Mouse (Mus musculus) neural tube, embryonic 14.5 days (tissue): ENCODE data around the gene Cgn. TPM values are rescaled to one million over a fixed set of nuclear protein-coding genes. Genes with fewer than 3 reads are reported as not detected.

Source experiments
- ATAC-seq: fragments of 200-750 bp; cut with Nextera tagmentation; 2 replicates; pipeline ENCODE4 v1.8.0; 2017; ENCODE audit warnings: low read depth, mild to moderate bottlenecking, moderate TSS enrichment, moderate library complexity
- H3K27ac ChIP-seq: fragments of 300-500 bp; sonication (generic); 2 replicates; pipeline ENCODE4 v1.5.1; 2014; ENCODE audit warnings: low read depth, mild to moderate bottlenecking, control low read depth, low read length, moderate library complexity, mixed read lengths
- H3K27me3 ChIP-seq: fragments of 300-500 bp; sonication (generic); 2 replicates; pipeline ENCODE4 v1.6.1; 2014; ENCODE audit warnings: low read length; ENCODE audit not compliant: control insufficient read depth, insufficient read depth
- H3K36me3 ChIP-seq: fragments of 300-500 bp; sonication (generic); 2 replicates; pipeline ENCODE4 v1.6.1; 2014; ENCODE audit warnings: low read length, mixed read lengths; ENCODE audit not compliant: control insufficient read depth, insufficient read depth
- H3K4me1 ChIP-seq: fragments of 300-500 bp; sonication (generic); 2 replicates; pipeline ENCODE4 v1.6.1; 2014; ENCODE audit warnings: low read length; ENCODE audit not compliant: control insufficient read depth, insufficient read depth
- H3K4me2 ChIP-seq: fragments of 300-500 bp; sonication (generic); 2 replicates; pipeline ENCODE4 v1.6.1; 2014; ENCODE audit warnings: mild to moderate bottlenecking, low read depth, low read length, control low read depth
- H3K4me3 ChIP-seq: fragments of 300-500 bp; sonication (generic); 2 replicates; pipeline ENCODE4 v1.5.1; 2014; ENCODE audit warnings: low read depth, low read length, control low read depth, mixed read lengths
- H3K9ac ChIP-seq: fragments of 300-500 bp; sonication (generic); replicated peaks from 2 replicates; pipeline ENCODE4 v1.6.1; 2014; ENCODE audit warnings: low read depth, mild to moderate bottlenecking, control low read depth, low read length, mixed read lengths
- H3K9me3 ChIP-seq: fragments of 300-500 bp; sonication (generic); 2 replicates; pipeline ENCODE4 v1.6.1; 2016; ENCODE audit warnings: low read length; ENCODE audit not compliant: control insufficient read depth
- WGBS: fragments of 180-500 bp; shearing (Covaris S2); extraction: QIAGEN DNeasy Blood & Tissue Kit; methylation state at CpG from one replicate; pipeline ENCODE4 v1.1.7; 2014; 5-methylcytosine and 5-hydroxymethylcytosine counted together
- polyA plus RNA-seq: library from polyadenylated mRNA; unstranded; fragments of >200 nt; fragmentation: Nextera tagmentation; extraction: Ambion mirVana; gene quantifications from 2 replicates; pipeline ENCODE4 v1.2.1, GENCODE M21; 2014

Cgn gene
- polyA plus RNA-seq, 1 experiment from 2014 or later: 11.6 TPM

DNA sequence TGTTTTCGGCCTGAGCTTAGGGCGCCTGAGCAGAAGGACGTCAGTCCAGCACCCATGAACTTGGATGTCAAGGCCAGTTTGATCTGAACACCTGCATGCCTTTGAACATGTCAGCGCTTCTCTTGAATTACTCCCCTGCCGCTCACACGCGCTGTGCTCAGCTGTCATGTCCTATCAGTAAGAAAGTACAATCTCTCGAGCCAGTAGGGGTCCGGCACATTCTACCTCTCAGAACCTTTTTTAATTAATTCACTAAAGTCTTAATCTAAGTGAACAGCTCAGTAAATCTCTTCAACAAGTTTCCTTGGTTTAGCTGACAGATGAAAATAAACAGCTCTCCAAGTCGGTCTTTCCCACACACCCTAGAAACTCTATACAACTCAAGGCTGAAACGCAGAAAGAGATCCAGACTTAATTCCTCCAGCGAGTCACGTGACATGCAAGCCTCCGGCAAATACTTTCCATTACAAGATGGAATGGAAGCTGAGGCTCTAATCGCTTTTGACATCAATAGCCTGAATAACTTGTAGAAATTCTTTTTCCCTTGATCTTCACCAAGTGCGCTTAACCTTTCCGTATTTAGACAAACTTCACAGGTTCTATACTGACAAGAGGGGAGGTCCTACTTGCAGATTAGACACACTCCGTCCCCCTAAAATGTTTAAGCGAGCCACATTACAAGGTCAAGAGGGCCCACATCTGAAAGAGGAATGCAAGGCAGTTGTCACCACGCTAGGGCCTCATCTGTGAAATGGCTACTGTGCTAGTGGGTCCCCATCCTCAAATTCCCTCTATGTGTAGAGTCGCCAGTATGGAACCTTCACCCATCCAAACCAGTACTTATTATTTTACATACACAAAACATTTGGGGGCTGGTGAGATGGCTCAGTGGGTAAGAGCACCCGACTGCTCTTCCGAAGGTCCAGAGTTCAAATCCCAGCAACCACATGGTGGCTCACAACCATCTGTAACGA is 33.4 kb upstream of the Cgn start:
- Histone ChIP-seq H3K9me3 (no peaks in the 10 kb centered on the region), H3K36me3 (no peaks in the 10 kb centered on the region), H3K9ac (no peak overlapping the region), H3K27me3 (no peaks in the 10 kb centered on the region), H3K27ac (no peak overlapping the region), H3K4me2 (no peak overlapping the region), H3K4me3 (no peak overlapping the region), H3K4me1 (no peaks in the 10 kb centered on the region)
- 80% methylated on average over 23 of the region's 24 CpGs for WGBS
- no peak for ATAC-seq

DNA sequence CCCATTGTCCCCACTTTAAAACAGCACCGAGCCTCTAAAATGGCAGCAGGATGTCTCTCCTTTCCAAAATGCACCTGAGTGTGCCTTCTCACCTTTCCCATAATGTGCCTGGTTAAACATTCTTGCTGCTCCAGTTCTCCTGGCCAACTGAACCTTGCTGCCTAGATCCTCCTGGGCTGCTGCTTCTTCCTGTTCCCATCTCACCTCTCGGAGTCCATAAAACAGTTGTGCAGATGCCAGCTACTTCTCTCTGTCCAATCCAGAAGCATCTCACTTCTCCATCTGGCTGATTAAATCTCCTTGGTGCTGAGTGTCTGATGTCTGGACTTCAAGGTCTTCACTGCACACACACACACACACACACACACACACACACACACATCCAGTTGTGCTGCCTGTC is 31.4 kb upstream of the Cgn start:
- Histone ChIP-seq H3K27ac (no peak overlapping the region), H3K4me2 (no peak overlapping the region), H3K27me3 (no peaks in the 10 kb centered on the region), H3K36me3 (no peaks in the 10 kb centered on the region), H3K9me3 (no peaks in the 10 kb centered on the region), H3K4me1 (no peaks in the 10 kb centered on the region), H3K4me3 (no peak overlapping the region), H3K9ac (no peak overlapping the region)
- WGBS: 88% methylated on average over 2 of the region's 2 CpGs
- ATAC-seq: no peak

DNA sequence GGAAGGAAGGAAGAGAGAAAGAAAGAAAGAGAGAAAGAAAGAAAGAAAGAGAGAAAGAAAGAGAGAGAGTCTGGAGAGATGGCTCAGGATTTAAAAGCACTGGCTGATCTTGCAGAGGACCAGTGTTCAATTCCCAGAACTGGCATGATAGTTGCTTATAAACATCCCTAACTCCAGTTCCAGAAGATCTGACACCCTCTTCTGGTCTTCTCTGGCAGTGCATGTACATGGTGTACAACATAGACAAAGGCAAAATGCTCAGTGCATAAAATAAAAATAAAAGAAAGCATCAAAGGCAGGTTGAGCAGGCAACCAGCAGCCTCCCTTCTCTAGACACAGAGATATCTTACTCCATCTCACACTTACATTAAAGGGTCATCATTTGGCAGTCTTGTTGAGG is 29.3 kb upstream of the Cgn start:
- Histone ChIP-seq H3K27me3 (no peaks in the 10 kb centered on the region), H3K36me3 (no peaks in the 10 kb centered on the region), H3K9me3 (no peaks in the 10 kb centered on the region), H3K27ac (no peak overlapping the region), H3K4me1 (no peaks in the 10 kb centered on the region), H3K4me2 (no peak overlapping the region), H3K9ac (no peak overlapping the region), H3K4me3 (no peak overlapping the region)
- ATAC-seq: no peak

DNA sequence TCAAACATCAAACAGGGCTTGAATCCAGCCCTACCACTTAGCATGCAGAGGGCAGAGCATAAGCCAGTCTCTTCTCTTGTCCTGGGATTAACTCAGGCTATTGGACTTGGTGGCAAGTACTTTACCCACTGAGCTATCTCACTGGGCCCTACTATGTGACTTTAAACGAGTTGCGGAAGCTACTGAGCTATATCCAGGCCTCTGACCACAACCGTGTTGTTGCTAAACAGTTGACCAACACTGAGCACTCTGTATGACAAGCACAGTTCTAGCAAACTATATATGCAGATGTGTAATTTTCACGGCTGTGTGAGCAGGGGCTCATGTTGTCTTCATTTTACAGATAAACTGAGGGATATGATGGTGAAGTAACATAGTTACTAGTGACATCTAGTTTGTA is 28.4 kb upstream of the Cgn start:
- no peaks in the 10 kb centered on the region for H3K27me3 ChIP-seq
- H3K27ac ChIP-seq: no peak overlapping the region
- H3K9ac ChIP-seq: no peak overlapping the region
- no peaks in the 10 kb centered on the region for H3K9me3 ChIP-seq
- H3K4me1 ChIP-seq: no peaks in the 10 kb centered on the region
- no peak overlapping the region for H3K4me2 ChIP-seq
- ATAC-seq: no peak
- H3K4me3 ChIP-seq: no peak overlapping the region
- 82% methylated on average over 4 of the region's 4 CpGs for WGBS
- H3K36me3 ChIP-seq: no peaks in the 10 kb centered on the region

DNA sequence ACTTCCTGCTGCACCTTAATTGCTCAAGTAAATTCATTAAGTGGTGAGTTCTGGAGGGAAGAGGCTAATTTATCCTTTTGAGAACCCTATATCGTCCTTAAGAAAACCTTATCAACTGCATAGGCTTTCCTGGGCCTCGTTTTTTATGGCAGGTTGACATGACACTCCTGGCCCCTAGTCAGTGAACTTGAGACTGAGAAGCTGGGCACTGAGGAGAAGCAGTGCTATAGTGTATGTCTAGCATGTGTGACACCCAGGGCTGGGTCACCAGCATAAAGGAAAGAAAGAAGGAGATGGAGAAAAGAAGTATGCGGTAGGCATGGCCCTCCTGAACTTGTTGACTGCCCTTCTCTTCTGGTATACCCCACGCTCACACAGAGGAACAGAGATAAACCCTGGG is 27.8 kb upstream of the Cgn start:
- Histone ChIP-seq H3K9me3 (no peaks in the 10 kb centered on the region), H3K27me3 (no peaks in the 10 kb centered on the region), H3K9ac (no peak overlapping the region), H3K36me3 (no peaks in the 10 kb centered on the region), H3K4me1 (no peaks in the 10 kb centered on the region), H3K4me2 (no peak overlapping the region), H3K27ac (no peak overlapping the region), H3K4me3 (no peak overlapping the region)
- no peak for ATAC-seq
- 81% methylated on average over 4 of the region's 4 CpGs for WGBS

DNA sequence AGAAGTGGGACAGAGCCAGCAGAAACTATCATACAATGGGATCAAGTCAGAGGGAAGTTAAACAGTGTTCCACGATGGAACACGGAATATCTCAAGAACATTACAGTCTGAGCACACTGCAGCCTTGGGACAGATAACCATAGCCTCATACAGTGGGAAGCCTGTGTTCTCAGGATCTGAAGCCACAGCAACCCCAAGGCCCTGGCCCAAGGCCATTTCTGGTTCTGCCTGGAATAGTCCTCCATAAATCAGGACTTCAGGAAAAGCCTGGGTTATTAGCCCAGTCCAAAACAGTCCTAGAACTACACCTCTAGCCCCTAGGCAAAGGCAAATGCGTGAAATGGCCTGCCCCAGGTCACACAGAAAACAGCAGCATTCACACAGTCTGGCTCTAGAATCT is 27.4 kb upstream of the Cgn start:
- Histone ChIP-seq H3K4me3 (no peak overlapping the region), H3K27me3 (no peaks in the 10 kb centered on the region), H3K36me3 (no peaks in the 10 kb centered on the region), H3K4me1 (no peaks in the 10 kb centered on the region), H3K27ac (no peak overlapping the region), H3K4me2 (no peak overlapping the region), H3K9ac (no peak overlapping the region), H3K9me3 (no peaks in the 10 kb centered on the region)
- WGBS: 87% methylated on average over 3 of the region's 3 CpGs
- ATAC-seq: no peak

DNA sequence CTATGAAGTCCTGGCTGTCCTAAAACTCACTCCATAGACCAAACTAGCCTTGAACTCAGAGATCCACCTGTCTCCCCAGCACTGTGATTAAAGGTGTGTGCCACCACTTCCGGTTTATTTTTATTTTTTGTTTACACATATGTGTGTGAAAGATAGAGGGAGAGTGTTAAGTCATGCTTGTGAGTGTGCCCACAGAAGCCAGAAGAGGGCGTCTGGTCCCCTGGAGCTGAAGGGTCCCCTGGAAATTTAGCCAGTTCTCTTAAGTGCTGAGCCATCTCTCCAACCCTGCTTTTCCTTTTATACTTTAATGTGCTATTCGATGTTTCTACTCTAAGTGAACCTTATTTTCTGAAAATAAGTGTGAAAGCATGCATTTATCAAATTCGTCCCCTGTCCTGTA is 25.3 kb upstream of the Cgn start:
- Histone ChIP-seq H3K36me3 (no peaks in the 10 kb centered on the region), H3K4me1 (no peaks in the 10 kb centered on the region), H3K4me2 (peak overlapping the region; percentile 6; the same call in 1 of the 2 replicates), H3K9ac (no peak overlapping the region), H3K27me3 (no peaks in the 10 kb centered on the region), H3K9me3 (no peaks in the 10 kb centered on the region), H3K27ac (no peak overlapping the region), H3K4me3 (no peak overlapping the region)
- no peak for ATAC-seq
- WGBS: 14% methylated on average over 4 of the region's 4 CpGs

DNA sequence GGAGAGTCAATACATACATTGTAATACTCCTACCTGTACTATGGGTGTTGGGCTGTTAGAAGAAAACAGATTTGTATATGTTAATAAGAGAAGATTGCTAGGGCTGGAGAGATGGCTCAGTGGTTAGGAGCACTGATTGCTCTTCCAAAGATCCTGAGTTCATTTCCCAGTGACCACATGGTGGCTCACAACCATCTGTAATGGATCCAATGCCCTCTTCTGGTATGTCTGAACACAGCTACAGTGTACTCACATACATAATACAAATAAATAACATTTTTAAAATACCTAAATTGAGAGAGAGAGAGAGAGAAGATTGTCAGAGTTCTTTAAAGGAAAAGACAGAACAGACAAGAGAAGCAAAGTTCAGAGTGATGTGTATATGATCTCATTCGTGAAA is 22.0 kb upstream of the Cgn start:
- H3K4me2 ChIP-seq: no peak overlapping the region
- no peaks in the 10 kb centered on the region for H3K27me3 ChIP-seq
- H3K9me3 ChIP-seq: no peaks in the 10 kb centered on the region
- H3K36me3 ChIP-seq: no peaks in the 10 kb centered on the region
- no peak overlapping the region for H3K9ac ChIP-seq
- WGBS: 85% methylated on average over 1 of the region's 1 CpGs
- H3K27ac ChIP-seq: no peak overlapping the region
- no peaks in the 10 kb centered on the region for H3K4me1 ChIP-seq
- H3K4me3 ChIP-seq: no peak overlapping the region
- no peak for ATAC-seq

DNA sequence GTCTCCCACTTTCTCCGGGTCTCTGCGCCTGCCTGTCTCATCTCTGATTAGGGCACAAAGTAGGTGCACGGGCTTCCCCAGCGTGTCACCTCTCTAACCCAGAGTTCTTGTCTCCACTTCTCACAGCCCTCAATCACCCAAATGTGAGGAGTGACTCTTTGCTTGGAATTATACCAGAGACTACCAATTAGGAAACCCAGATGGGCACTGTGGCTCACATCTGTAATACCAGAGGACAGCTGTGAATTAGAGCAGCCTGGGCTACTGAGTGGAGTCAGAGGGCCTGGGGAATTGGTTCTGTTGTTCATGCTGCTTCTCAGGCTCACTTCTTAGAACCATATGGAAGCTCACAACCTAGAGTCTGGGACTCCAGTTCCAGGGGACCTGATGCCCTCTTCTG is 18.7 kb upstream of the Cgn start:
- WGBS: 79% methylated on average over 4 of the region's 4 CpGs
- Histone ChIP-seq H3K4me2 (no peak overlapping the region), H3K9ac (no peak overlapping the region), H3K9me3 (no peaks in the 10 kb centered on the region), H3K36me3 (no peaks in the 10 kb centered on the region), H3K4me3 (no peak overlapping the region), H3K27ac (no peak overlapping the region), H3K27me3 (no peaks in the 10 kb centered on the region), H3K4me1 (no peaks in the 10 kb centered on the region)
- ATAC-seq: no peak
